Mouse (Mus musculus): Measurements from ENCODE around the gene Csnk1g2. TPM values are rescaled to one million over a fixed set of nuclear protein-coding genes. Genes with fewer than 3 reads are reported as not detected.

The Csnk1g2 gene
- polyA plus RNA-seq, 1 experiment from 2014 or later, result 65.0 TPM

- Histone ChIP-seq H3K27ac (replicated peaks in 1 of 2; ENCODE audit: control insufficient read depth in 1 of 2, insufficient read depth in 1 of 2, low read depth in 2 of 2, low read length in 2 of 2) (peak overlapping the region; percentile 83 to 92), H3K9ac (ENCODE audit: low read length) (peak overlapping the region; percentile 87), H3K27me3 (ENCODE audit: control insufficient read depth, insufficient read depth, low read length) (no peaks in the 10 kb centered on the region), H3K4me2 (ENCODE audit: low read length) (peak overlapping the region; percentile 92), H3K4me1 (ENCODE audit: control insufficient read depth in 2 of 2, insufficient read depth in 2 of 2, low read length in 2 of 2) (peaks cover 22 to 35% of the 10 kb centered on the region in 2 experiments), H3K4me3 (ENCODE audit: control insufficient read depth in 1 of 2, insufficient read depth in 1 of 2, low read depth in 1 of 2, low read length in 2 of 2) (peak overlapping the region; percentile 81 to 87), H3K36me3 (ENCODE audit: control insufficient read depth, insufficient read depth, low read length) (peaks cover 17% of the 10 kb centered on the region), H3K9me3 (ENCODE audit: control insufficient read depth, low read length) (no peaks in the 10 kb centered on the region)
- ATAC-seq (ENCODE audit: insufficient number of reproducible peaks, insufficient read depth, low FRiP score, low read depth), result 0 out of 2 replicates have a peak, but pooled peaks have one; percentile 22
- WGBS, result under 1% methylated on average over 29 of the region's 29 CpGs
These were observed 44.4 kb upstream of the Csnk1g2 start for GRCm38 (mm10) chr10:80578131-80578750.

GRCm38 (mm10) chr10:80578911-80579310, 43.7 kb upstream of the Csnk1g2 start:
- Histone ChIP-seq H3K4me2 (ENCODE audit: low read length) (peak overlapping the region; percentile 92), H3K4me1 (ENCODE audit: control insufficient read depth in 2 of 2, insufficient read depth in 2 of 2, low read length in 2 of 2) (peaks cover 19 to 30% of the 10 kb centered on the region in 2 experiments), H3K27ac (replicated peaks in 1 of 2; ENCODE audit: control insufficient read depth in 1 of 2, insufficient read depth in 1 of 2, low read depth in 2 of 2, low read length in 2 of 2) (peak overlapping the region; percentile 36 to 92; a peak in 3 of 4 replicates), H3K9ac (ENCODE audit: low read length) (peak overlapping the region; percentile 87; the same call in 1 of the 2 replicates), H3K4me3 (ENCODE audit: control insufficient read depth in 1 of 2, insufficient read depth in 1 of 2, low read depth in 1 of 2, low read length in 2 of 2) (peak overlapping the region; percentile 20 to 87; a peak in 2 of 4 replicates), H3K27me3 (ENCODE audit: control insufficient read depth, insufficient read depth, low read length) (no peaks in the 10 kb centered on the region), H3K36me3 (ENCODE audit: control insufficient read depth, insufficient read depth, low read length) (peaks cover 24% of the 10 kb centered on the region), H3K9me3 (ENCODE audit: control insufficient read depth, low read length) (no peaks in the 10 kb centered on the region)
- ATAC-seq (ENCODE audit: insufficient number of reproducible peaks, insufficient read depth, low FRiP score, low read depth), result no peak
- WGBS, result 11% methylated on average over 8 of the region's 8 CpGs

GRCm38 (mm10) chr10:80583047-80583446, 39.6 kb upstream of the Csnk1g2 start:
- H3K4me2 ChIP-seq (ENCODE audit: low read length), result no peak overlapping the region
- H3K9ac ChIP-seq (ENCODE audit: low read length), result no peak overlapping the region
- WGBS, result 84% methylated on average over 5 of the region's 5 CpGs
- H3K27ac ChIP-seq (replicated peaks in 1 of 2; ENCODE audit: control insufficient read depth in 1 of 2, insufficient read depth in 1 of 2, low read depth in 2 of 2, low read length in 2 of 2), result no peak overlapping the region
- peaks cover 18 to 22% of the 10 kb centered on the region in 2 experiments; a peak in 3 of 4 replicates for H3K4me1 ChIP-seq (ENCODE audit: control insufficient read depth in 2 of 2, insufficient read depth in 2 of 2, low read length in 2 of 2)
- no peaks in the 10 kb centered on the region for H3K9me3 ChIP-seq (ENCODE audit: control insufficient read depth, low read length)
- no peaks in the 10 kb centered on the region for H3K27me3 ChIP-seq (ENCODE audit: control insufficient read depth, insufficient read depth, low read length)
- no peak overlapping the region for H3K4me3 ChIP-seq (ENCODE audit: control insufficient read depth in 1 of 2, insufficient read depth in 1 of 2, low read depth in 1 of 2, low read length in 2 of 2)
- peaks cover 42% of the 10 kb centered on the region for H3K36me3 ChIP-seq (ENCODE audit: control insufficient read depth, insufficient read depth, low read length)
- no peak for ATAC-seq (ENCODE audit: insufficient number of reproducible peaks, insufficient read depth, low FRiP score, low read depth)

- Histone ChIP-seq H3K27ac (replicated peaks in 1 of 2; ENCODE audit: control insufficient read depth in 1 of 2, insufficient read depth in 1 of 2, low read depth in 2 of 2, low read length in 2 of 2) (no peak overlapping the region), H3K9ac (ENCODE audit: low read length) (0 out of 2 replicates have a peak overlapping the region, but pooled peaks have one; percentile 1), H3K9me3 (ENCODE audit: control insufficient read depth, low read length) (no peaks in the 10 kb centered on the region), H3K36me3 (ENCODE audit: control insufficient read depth, insufficient read depth, low read length) (peaks cover 42% of the 10 kb centered on the region), H3K4me2 (ENCODE audit: low read length) (no peak overlapping the region), H3K4me1 (ENCODE audit: control insufficient read depth in 2 of 2, insufficient read depth in 2 of 2, low read length in 2 of 2) (peaks cover 13 to 26% of the 10 kb centered on the region in 2 experiments), H3K27me3 (ENCODE audit: control insufficient read depth, insufficient read depth, low read length) (no peaks in the 10 kb centered on the region), H3K4me3 (ENCODE audit: control insufficient read depth in 1 of 2, insufficient read depth in 1 of 2, low read depth in 1 of 2, low read length in 2 of 2) (no peak overlapping the region)
- no peak for ATAC-seq (ENCODE audit: insufficient number of reproducible peaks, insufficient read depth, low FRiP score, low read depth)
- WGBS, result 38% methylated on average over 12 of the region's 12 CpGs
These were observed 38.6 kb upstream of the Csnk1g2 start for GRCm38 (mm10) chr10:80584045-80584488.

GRCm38 (mm10) chr10:80584642-80585552, 37.7 kb upstream of the Csnk1g2 start:
- Histone ChIP-seq H3K9ac (ENCODE audit: low read length) (0 out of 2 replicates have a peak overlapping the region, but pooled peaks have one; percentile 12), H3K27ac (replicated peaks in 1 of 2; ENCODE audit: control insufficient read depth in 1 of 2, insufficient read depth in 1 of 2, low read depth in 2 of 2, low read length in 2 of 2) (no peak overlapping the region), H3K4me1 (ENCODE audit: control insufficient read depth in 2 of 2, insufficient read depth in 2 of 2, low read length in 2 of 2) (peaks cover 14 to 29% of the 10 kb centered on the region in 2 experiments), H3K4me3 (ENCODE audit: control insufficient read depth in 1 of 2, insufficient read depth in 1 of 2, low read depth in 1 of 2, low read length in 2 of 2) (no peak overlapping the region; a peak in 1 of 4 replicates), H3K9me3 (ENCODE audit: control insufficient read depth, low read length) (no peaks in the 10 kb centered on the region), H3K27me3 (ENCODE audit: control insufficient read depth, insufficient read depth, low read length) (no peaks in the 10 kb centered on the region), H3K4me2 (ENCODE audit: low read length) (peak overlapping the region; percentile 44; the same call in 1 of the 2 replicates), H3K36me3 (ENCODE audit: control insufficient read depth, insufficient read depth, low read length) (peaks cover 42% of the 10 kb centered on the region)
- WGBS, result 68% methylated on average over 12 of the region's 12 CpGs
- ATAC-seq (ENCODE audit: insufficient number of reproducible peaks, insufficient read depth, low FRiP score, low read depth), result no peak

- Histone ChIP-seq H3K4me2 (ENCODE audit: low read length) (peak overlapping the region; percentile 44), H3K9ac (ENCODE audit: low read length) (0 out of 2 replicates have a peak overlapping the region, but pooled peaks have one; percentile 12), H3K4me1 (ENCODE audit: control insufficient read depth in 2 of 2, insufficient read depth in 2 of 2, low read length in 2 of 2) (peaks cover 14 to 30% of the 10 kb centered on the region in 2 experiments), H3K4me3 (ENCODE audit: control insufficient read depth in 1 of 2, insufficient read depth in 1 of 2, low read depth in 1 of 2, low read length in 2 of 2) (no peak overlapping the region), H3K9me3 (ENCODE audit: control insufficient read depth, low read length) (no peaks in the 10 kb centered on the region), H3K27ac (replicated peaks in 1 of 2; ENCODE audit: control insufficient read depth in 1 of 2, insufficient read depth in 1 of 2, low read depth in 2 of 2, low read length in 2 of 2) (no peak overlapping the region; a peak in 1 of 4 replicates), H3K36me3 (ENCODE audit: control insufficient read depth, insufficient read depth, low read length) (peaks cover 42% of the 10 kb centered on the region), H3K27me3 (ENCODE audit: control insufficient read depth, insufficient read depth, low read length) (no peaks in the 10 kb centered on the region)
- no peak for ATAC-seq (ENCODE audit: insufficient number of reproducible peaks, insufficient read depth, low FRiP score, low read depth)
- WGBS, result 91% methylated on average over 8 of the region's 8 CpGs
These were observed 37.1 kb upstream of the Csnk1g2 start for GRCm38 (mm10) chr10:80585581-80585980.

All from heart, embryonic 14.5 days (tissue).